Mouse (Mus musculus) MEL (cell line): ENCODE results near the gene E130114P18Rik. TPM values are rescaled to one million over a fixed set of nuclear protein-coding genes. Genes with fewer than 3 reads are reported as not detected.

Experiments
- DNase-seq: peaks from one replicate; pipeline ENCODE4 v3.0.0; 2011; ENCODE audit warnings: low read depth, low spot score
- H3K27ac ChIP-seq: 2 replicates; pipeline ENCODE4 v1.5.1; 2012; ENCODE audit warnings: low read depth, mild to moderate bottlenecking, control low read depth, low read length, moderate library complexity; ENCODE audit not compliant: control insufficient read depth
- H3K27me3 ChIP-seq, 2 experiments: fragments of 150-350 bp in 1 of 2; sonication (generic) in 1 of 2; 2 replicates each; pipeline ENCODE4 v1.6.1; 2012; ENCODE audit warnings: low read length in 2 of 2, mild to moderate bottlenecking in 2 of 2, improper control_type of control experiment in 1 of 2, moderate library complexity in 1 of 2; ENCODE audit not compliant: insufficient read depth in 2 of 2, control insufficient read depth in 1 of 2
- H3K36me3 ChIP-seq, 2 experiments: 2 replicates each; pipeline ENCODE4 v1.6.1; 2012 to 2014; ENCODE audit warnings: low read length in 2 of 2, improper control_type of control experiment in 1 of 2, inconsistent platforms in 1 of 2, mild to moderate bottlenecking in 1 of 2; ENCODE audit not compliant: insufficient read depth in 2 of 2, control insufficient read depth in 1 of 2
- H3K4me1 ChIP-seq, 2 experiments: fragments of 150-350 bp in 1 of 2; sonication (generic) in 1 of 2; 2 replicates each; pipeline ENCODE4 v1.6.1; 2012; ENCODE audit warnings: low read length in 2 of 2, improper control_type of control experiment in 1 of 2, mild to moderate bottlenecking in 1 of 2; ENCODE audit not compliant: insufficient read depth in 2 of 2, control insufficient read depth in 1 of 2
- H3K4me3 ChIP-seq, 2 experiments: fragments of 150-350 bp in 1 of 2; sonication (generic) in 1 of 2; 2 replicates each; pipeline ENCODE4 v1.5.1; 2012; ENCODE audit warnings: low read depth in 2 of 2, low read length in 2 of 2, mild to moderate bottlenecking in 2 of 2, moderate library complexity in 2 of 2, control low read depth in 1 of 2, improper control_type of control experiment in 1 of 2; ENCODE audit not compliant: control insufficient read depth in 1 of 2, insufficient read depth in 1 of 2
- H3K79me2 ChIP-seq: 2 replicates; pipeline ENCODE4 v1.6.1; 2012; ENCODE audit warnings: mild to moderate bottlenecking, low read length, moderate library complexity; ENCODE audit not compliant: control insufficient read depth, poor library complexity, insufficient read depth
- H3K9ac ChIP-seq: 2 replicates; pipeline ENCODE4 v1.6.1; 2012; ENCODE audit warnings: low read depth, mild to moderate bottlenecking, control low read depth, low read length, moderate library complexity; ENCODE audit not compliant: control insufficient read depth, poor library complexity, severe bottlenecking
- H3K9me3 ChIP-seq: fragments of 150-350 bp; sonication (generic); replicated peaks from 2 replicates; pipeline ENCODE4 v1.6.1; 2012; ENCODE audit warnings: mild to moderate bottlenecking, low read length, improper control_type of control experiment, moderate library complexity; ENCODE audit not compliant: insufficient read depth
- BHLHE40 ChIP-seq: IDR thresholded peaks from 2 replicates; pipeline ENCODE4 v1.6.1; 2012; ENCODE audit warnings: low read depth, mild to moderate bottlenecking, inconsistent platforms, low read length, improper control_type of control experiment, borderline replicate concordance
- CHD2 ChIP-seq: IDR thresholded peaks from 2 replicates; pipeline ENCODE4 v1.6.1; 2011; ENCODE audit warnings: low read length, improper control_type of control experiment
- EP300 ChIP-seq, 2 experiments: IDR thresholded peaks; 2 replicates each; pipeline ENCODE4 v1.6.1; 2011; ENCODE audit warnings: improper control_type of control experiment in 2 of 2, low read length in 2 of 2, low read depth in 1 of 2, mild to moderate bottlenecking in 1 of 2
- ETS1 ChIP-seq: IDR thresholded peaks from 2 replicates; pipeline ENCODE4 v1.6.1; 2012; ENCODE audit warnings: low read depth, mild to moderate bottlenecking, inconsistent platforms, low read length, improper control_type of control experiment, moderate library complexity
- GATA1 ChIP-seq: IDR thresholded peaks from 2 replicates; pipeline ENCODE4 v1.6.1; 2011; ENCODE audit warnings: low read depth, low read length, improper control_type of control experiment
- JUND ChIP-seq: IDR thresholded peaks from 2 replicates; pipeline ENCODE4 v1.6.1; 2011; ENCODE audit warnings: low read depth, mild to moderate bottlenecking, improper control_type of control experiment, low read length
- MAFK ChIP-seq: IDR thresholded peaks from 2 replicates; pipeline ENCODE4 v1.6.1; 2011; ENCODE audit warnings: low read depth, mild to moderate bottlenecking, low read length, improper control_type of control experiment, borderline replicate concordance
- MAX ChIP-seq: IDR thresholded peaks from 2 replicates; pipeline ENCODE4 v1.6.1; 2011; ENCODE audit warnings: low read length, improper control_type of control experiment
- MAZ ChIP-seq: IDR thresholded peaks from 2 replicates; pipeline ENCODE4 v1.6.1; 2012; ENCODE audit warnings: low read depth, mild to moderate bottlenecking, inconsistent platforms, low read length, improper control_type of control experiment
- MEF2A ChIP-seq: IDR thresholded peaks from 2 replicates; pipeline ENCODE4 v1.6.1; 2014; ENCODE audit warnings: low read depth, mild to moderate bottlenecking, inconsistent platforms, low read length, improper control_type of control experiment; ENCODE audit not compliant: poor library complexity, insufficient replicate concordance, severe bottlenecking; ENCODE audit errors: extremely low read depth
- MYB ChIP-seq: IDR thresholded peaks from 2 replicates; pipeline ENCODE4 v1.6.1; 2011; ENCODE audit warnings: mild to moderate bottlenecking, low read depth, low read length, improper control_type of control experiment
- MYC ChIP-seq: IDR thresholded peaks from 2 replicates; pipeline ENCODE4 v1.6.1; 2011; ENCODE audit warnings: low read depth, mild to moderate bottlenecking, low read length, improper control_type of control experiment, moderate library complexity
- NELFE ChIP-seq: IDR thresholded peaks from 2 replicates; pipeline ENCODE4 v1.6.1; 2011; ENCODE audit warnings: low read depth, low read length, improper control_type of control experiment
- POLR2A ChIP-seq, 2 experiments: IDR thresholded peaks; 2 replicates each; pipeline ENCODE4 v1.6.1; 2011 to 2012; ENCODE audit warnings: low read length in 2 of 2, mild to moderate bottlenecking in 2 of 2, control low read depth in 1 of 2, improper control_type of control experiment in 1 of 2, low read depth in 1 of 2, moderate library complexity in 1 of 2; ENCODE audit not compliant: control insufficient read depth in 1 of 2, insufficient read depth in 1 of 2, poor library complexity in 1 of 2
- RAD21 ChIP-seq: IDR thresholded peaks from 2 replicates; pipeline ENCODE4 v1.6.1; 2011; ENCODE audit warnings: mild to moderate bottlenecking, low read depth, low read length, improper control_type of control experiment
- RCOR1 ChIP-seq: IDR thresholded peaks from 2 replicates; pipeline ENCODE4 v1.6.1; 2012; ENCODE audit warnings: low read depth, mild to moderate bottlenecking, inconsistent platforms, low read length, improper control_type of control experiment
- SIN3A ChIP-seq: IDR thresholded peaks from 2 replicates; pipeline ENCODE4 v1.6.1; 2012; ENCODE audit warnings: low read length, improper control_type of control experiment, inconsistent platforms
- TAL1 ChIP-seq: IDR thresholded peaks from 2 replicates; pipeline ENCODE4 v1.6.1; 2012; ENCODE audit warnings: mild to moderate bottlenecking, inconsistent platforms, low read length, moderate library complexity, mixed read lengths
- TBP ChIP-seq: IDR thresholded peaks from 2 replicates; pipeline ENCODE4 v1.8.0; 2011; ENCODE audit warnings: low read depth, low read length, improper control_type of control experiment
- TCF12 ChIP-seq: IDR thresholded peaks from 2 replicates; pipeline ENCODE4 v1.6.1; 2014; ENCODE audit warnings: low read depth, mild to moderate bottlenecking, inconsistent platforms, low read length, improper control_type of control experiment, moderate library complexity
- USF1 ChIP-seq: IDR thresholded peaks from 2 replicates; pipeline ENCODE4 v1.6.1; 2014; ENCODE audit warnings: low read depth, mild to moderate bottlenecking, inconsistent platforms, low read length, improper control_type of control experiment, moderate library complexity
- ZKSCAN1 ChIP-seq: IDR thresholded peaks from 2 replicates; pipeline ENCODE4 v1.6.1; 2012; ENCODE audit warnings: low read depth, mild to moderate bottlenecking, inconsistent platforms, low read length, improper control_type of control experiment, moderate library complexity
- polyA plus RNA-seq, 2 experiments: library from polyadenylated mRNA; stranded (reverse) in 1 of 2; unstranded in 1 of 2; fragments of >175 nt in 1 of 2; fragments of >200 nt in 1 of 2; gene quantifications; 2 replicates each; pipeline versions ENCODE4 v1.2.1 to v1.2.4; 2012; ENCODE audit warnings: low replicate concordance in 2 of 2, low read depth in 1 of 2; ENCODE audit not compliant: insufficient read length in 2 of 2, insufficient read depth in 1 of 2, missing spikeins in 1 of 2
- total RNA-seq: library from RNA; depleted of rRNA; stranded (reverse); fragments of 300-350 nt; gene quantifications from 2 replicates; pipeline ENCODE4 v1.2.3, GENCODE M21; 2012

The E130114P18Rik gene
- total and polyA plus RNA-seq, 3 experiments, result not detected

GRCm38 (mm10) chr4:97810348-97810939 lies 32.6 kb upstream of the E130114P18Rik start:
- H3K9ac ChIP-seq, result peak overlapping the region; percentile 40; the same call in 1 of the 2 replicates
- H3K27ac ChIP-seq, result peak overlapping the region; percentile 95
- H3K4me3 ChIP-seq, result peak overlapping the region in 1 of 2 experiments; percentile 39; a peak in 2 of 4 replicates
- DNase-seq, result peak; percentile 97
- peaks cover 33 to 76% of the 10 kb centered on the region in 2 experiments for H3K36me3 ChIP-seq
- peaks cover 37 to 49% of the 10 kb centered on the region in 2 experiments for H3K4me1 ChIP-seq
- H3K9me3 ChIP-seq, result no peaks in the 10 kb centered on the region
- H3K27me3 ChIP-seq, result no peaks in the 10 kb centered on the region
- TF ChIP-seq EP300 (IDR thresholded peaks at IDR 0.05; ENCODE audit: low read depth in 1 of 2, low read length in 2 of 2) (peak; percentile 99 to 100), ZKSCAN1 (no peak), TAL1 (peak; percentile 57), MEF2A (peak; percentile 75; the same call in 1 of the 2 replicates), RAD21 (no peak; the same call in 1 of the 2 replicates), JUND (peak; percentile 84), MAX (no peak), USF1 (no peak), RCOR1 (peak; percentile 60; the same call in 1 of the 2 replicates), GATA1 (peak; percentile 97), NELFE (no peak), TBP (peak; percentile 70), BHLHE40 (peak; percentile 53), MAFK (peak; percentile 88), MYB (peak; percentile 99), MYC (peak; percentile 66), ETS1 (peak; percentile 99), CHD2 (peak; percentile 17; the same call in 1 of the 2 replicates), POLR2A (IDR thresholded peaks at IDR 0.05; ENCODE audit: control insufficient read depth in 1 of 2, insufficient read depth in 1 of 2, low read depth in 1 of 2, low read length in 2 of 2, poor library complexity in 1 of 2) (peak in 1 of 2 experiments; percentile 13; a peak in 1 of 4 replicates), MAZ (peak; percentile 54; the same call in 1 of the 2 replicates), SIN3A (peak; percentile 99), TCF12 (peak; percentile 98)
- H3K79me2 ChIP-seq, result peaks cover 46% of the 10 kb centered on the region
